Mouse (Mus musculus): ENCODE measurements at regions not wholly inside any gene's neighbourhood (a gene's known extent, or its start where the extent isn't known, plus 50 kb on each side); places are given as distances from the start of the nearest gene placed in this dataset.

DNA sequence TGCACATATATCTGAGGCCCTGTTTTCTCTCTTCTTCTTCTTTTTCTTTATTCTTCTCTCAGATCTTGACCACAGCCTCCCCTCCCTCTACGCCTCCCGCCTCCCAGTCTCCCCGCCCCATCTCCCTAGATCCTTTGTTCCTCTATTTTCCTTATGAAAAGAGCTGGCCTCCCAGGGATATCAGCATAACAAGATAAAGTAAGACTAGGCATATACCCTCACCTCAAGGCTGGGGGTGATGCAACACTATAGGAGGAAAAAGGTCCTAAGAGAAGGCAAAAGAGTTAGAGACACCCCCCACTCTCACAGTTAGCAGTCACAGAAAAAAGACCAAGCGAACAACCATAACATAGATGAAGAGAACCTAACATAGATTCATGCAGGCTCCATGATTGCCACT is 57.5 kb upstream of the Pgrmc2 start:
- no peak for DNase-seq (ENCODE audit: low read depth, low spot score)

DNA sequence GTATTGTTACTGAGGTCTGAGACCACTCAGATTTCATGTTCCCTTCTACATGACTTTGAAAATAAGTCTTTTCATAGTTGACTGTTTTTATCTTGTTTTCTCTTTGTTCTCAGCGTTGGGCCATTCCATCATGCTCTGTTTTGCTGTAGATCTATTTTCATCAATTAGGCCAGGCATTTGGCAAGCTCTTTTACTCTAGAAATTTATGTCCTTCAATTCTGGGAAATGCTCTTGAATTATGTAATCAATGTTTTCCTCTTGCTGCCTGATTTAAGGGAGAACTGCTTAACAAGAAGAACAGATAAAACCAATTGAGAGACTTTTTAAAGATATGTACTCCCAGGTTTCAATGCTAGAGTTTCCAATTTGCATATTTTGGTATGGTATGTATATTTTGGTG is 55.1 kb upstream of the Pgrmc2 start:
- DNase-seq (ENCODE audit: low read depth, low spot score), result peak; percentile 21

DNA sequence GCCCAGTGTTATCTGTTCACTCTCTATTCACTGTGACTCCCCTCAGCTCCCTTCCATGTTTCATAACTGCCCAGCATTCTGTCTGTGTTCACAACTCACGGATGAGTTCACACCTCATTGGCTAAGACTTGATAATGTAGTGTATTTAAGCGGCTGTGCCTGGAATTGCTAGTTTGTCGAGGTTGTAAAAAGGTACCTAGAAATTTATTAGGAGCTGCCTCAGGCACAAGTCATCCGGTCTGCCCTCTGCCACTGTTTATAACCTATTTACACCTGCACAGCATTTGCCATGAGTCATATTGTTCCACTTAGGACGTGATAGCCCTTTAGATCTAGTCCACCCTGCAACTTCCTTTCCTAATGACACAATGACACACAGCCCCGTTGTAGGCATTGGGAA is 50.0 kb upstream of the Pgrmc2 start:
- no peak for DNase-seq (ENCODE audit: low read depth, low spot score)
